Mouse (Mus musculus): ENCODE results near the gene Gja3. TPM values are rescaled to one million over a fixed set of nuclear protein-coding genes. Genes with fewer than 3 reads are reported as not detected.
"Not testable (repeated sequence)": the region's sequence is repeated elsewhere in the genome, so short reads cannot be mapped to it uniquely, and the experiment has no call there.

The Gja3 gene
- polyA plus RNA-seq, 1 experiment from 2014 or later = 0.19 TPM

- no peak overlapping the region for H3K4me2 ChIP-seq (replicated peaks)
- no peak for ATAC-seq (ENCODE audit: low FRiP score)
- no peak overlapping the region for H3K4me3 ChIP-seq
- no peak overlapping the region for H3K27ac ChIP-seq
- no peaks in the 10 kb centered on the region for H3K36me3 ChIP-seq
- no peak overlapping the region for H3K9ac ChIP-seq
- H3K9me3 ChIP-seq (replicated peaks) = no peaks in the 10 kb centered on the region
- no peaks in the 10 kb centered on the region for H3K27me3 ChIP-seq
- WGBS = 69% methylated on average over 11 of the region's 11 CpGs
- H3K4me1 ChIP-seq = no peaks in the 10 kb centered on the region
These were observed 26.3 kb upstream of the Gja3 start for GRCm38 (mm10) chr14:57084180-57084668.

- H3K36me3 ChIP-seq = no peaks in the 10 kb centered on the region
- 96% methylated on average over 1 of the region's 1 CpGs for WGBS
- no peak overlapping the region for H3K4me2 ChIP-seq (replicated peaks)
- H3K27me3 ChIP-seq = no peaks in the 10 kb centered on the region
- no peak overlapping the region for H3K9ac ChIP-seq
- H3K4me3 ChIP-seq = no peak overlapping the region
- H3K9me3 ChIP-seq (replicated peaks) = no peaks in the 10 kb centered on the region
- no peaks in the 10 kb centered on the region for H3K4me1 ChIP-seq
- H3K27ac ChIP-seq = no peak overlapping the region
- ATAC-seq (ENCODE audit: low FRiP score) = no peak
These were observed 25.0 kb upstream of the Gja3 start for GRCm38 (mm10) chr14:57082863-57083262.

GRCm38 (mm10) chr14:57075537-57075936 is 17.6 kb upstream of the Gja3 start:
- H3K4me2 ChIP-seq (replicated peaks) = no peak overlapping the region

GRCm38 (mm10) chr14:57069906-57070305 is 12.0 kb upstream of the Gja3 start:
- not testable (repeated sequence) for H3K9me3 ChIP-seq (replicated peaks); H3K27me3 ChIP-seq; H3K4me2 ChIP-seq (replicated peaks); H3K9ac ChIP-seq; H3K4me3 ChIP-seq; H3K4me1 ChIP-seq; H3K36me3 ChIP-seq; H3K27ac ChIP-seq; ATAC-seq (ENCODE audit: low FRiP score)
- 0% methylated on average over 2 of the region's 2 CpGs for WGBS

More at GRCm38 (mm10) chr14:57075537-57075936, 17.6 kb upstream of the Gja3 start:
- no peaks in the 10 kb centered on the region for H3K27me3 ChIP-seq
- H3K27ac ChIP-seq = no peak overlapping the region
- ATAC-seq (ENCODE audit: low FRiP score) = no peak
- H3K4me1 ChIP-seq = no peaks in the 10 kb centered on the region
- no peak overlapping the region for H3K4me3 ChIP-seq
- no peaks in the 10 kb centered on the region for H3K9me3 ChIP-seq (replicated peaks)
- no peaks in the 10 kb centered on the region for H3K36me3 ChIP-seq
- 86% methylated on average over 6 of the region's 6 CpGs for WGBS
- no peak overlapping the region for H3K9ac ChIP-seq

- no peak for ATAC-seq (ENCODE audit: low FRiP score)
- Histone ChIP-seq H3K27ac (no peak overlapping the region), H3K4me2 (replicated peaks) (no peak overlapping the region)
These were observed 8.2 kb upstream of the Gja3 start for GRCm38 (mm10) chr14:57066053-57066452.

GRCm38 (mm10) chr14:57060052-57060451 is 2.2 kb upstream of the Gja3 start:
- Histone ChIP-seq H3K4me1 (peaks cover 12% of the 10 kb centered on the region), H3K27me3 (peaks cover 41% of the 10 kb centered on the region)
- H3K27ac ChIP-seq; H3K4me3 ChIP-seq; H3K36me3 ChIP-seq; H3K4me2 ChIP-seq (replicated peaks); H3K9me3 ChIP-seq (replicated peaks); H3K9ac ChIP-seq: not testable (repeated sequence)
- WGBS = 0% methylated on average over 1 of the region's 1 CpGs
- 0 out of 2 replicates have a peak, but pooled peaks have one; percentile 32 for ATAC-seq (ENCODE audit: low FRiP score)

More at GRCm38 (mm10) chr14:57066053-57066452, 8.2 kb upstream of the Gja3 start:
- Histone ChIP-seq H3K4me3 (no peak overlapping the region), H3K36me3 (no peaks in the 10 kb centered on the region), H3K4me1 (no peaks in the 10 kb centered on the region), H3K27me3 (no peaks in the 10 kb centered on the region), H3K9ac (no peak overlapping the region), H3K9me3 (replicated peaks) (no peaks in the 10 kb centered on the region)

GRCm38 (mm10) chr14:57057204-57057562 is 717 bp downstream of the Gja3 start:
- Histone ChIP-seq H3K4me1 (peaks cover 12% of the 10 kb centered on the region), H3K27ac (no peak overlapping the region), H3K9ac (peak overlapping the region; percentile 45; the same call in 1 of the 2 replicates), H3K4me3 (peak overlapping the region; percentile 54), H3K36me3 (no peaks in the 10 kb centered on the region), H3K4me2 (replicated peaks) (peak overlapping the region; percentile 99), H3K9me3 (replicated peaks) (no peaks in the 10 kb centered on the region), H3K27me3 (peaks cover 48% of the 10 kb centered on the region)
- no peak for ATAC-seq (ENCODE audit: low FRiP score)
- WGBS = 3% methylated on average over 19 of the region's 19 CpGs

GRCm38 (mm10) chr14:57052713-57053112 is 5.2 kb downstream of the Gja3 start:
- H3K4me3 ChIP-seq = no peak overlapping the region
- H3K9ac ChIP-seq = no peak overlapping the region
- peaks cover 29% of the 10 kb centered on the region for H3K27me3 ChIP-seq
- H3K4me2 ChIP-seq (replicated peaks) = no peak overlapping the region
- WGBS = 73% methylated on average over 6 of the region's 6 CpGs
- no peak overlapping the region for H3K27ac ChIP-seq
- no peaks in the 10 kb centered on the region for H3K36me3 ChIP-seq
- no peaks in the 10 kb centered on the region for H3K9me3 ChIP-seq (replicated peaks)
- peaks cover 7% of the 10 kb centered on the region for H3K4me1 ChIP-seq
- no peak for ATAC-seq (ENCODE audit: low FRiP score)

- H3K27ac ChIP-seq = no peak overlapping the region
- no peaks in the 10 kb centered on the region for H3K9me3 ChIP-seq (replicated peaks)
- H3K4me2 ChIP-seq (replicated peaks) = no peak overlapping the region
- no peak overlapping the region for H3K4me3 ChIP-seq
- H3K27me3 ChIP-seq = no peaks in the 10 kb centered on the region
- H3K4me1 ChIP-seq = no peaks in the 10 kb centered on the region
- no peak overlapping the region for H3K9ac ChIP-seq
- ATAC-seq (ENCODE audit: low FRiP score) = no peak
- H3K36me3 ChIP-seq = no peaks in the 10 kb centered on the region
- 89% methylated on average over 6 of the region's 6 CpGs for WGBS
These were observed 14.0 kb downstream of the Gja3 start for GRCm38 (mm10) chr14:57043863-57044262.

- no peak overlapping the region for H3K9ac ChIP-seq
- H3K9me3 ChIP-seq (replicated peaks) = no peaks in the 10 kb centered on the region
- H3K27ac ChIP-seq = no peak overlapping the region
- no peak for ATAC-seq (ENCODE audit: low FRiP score)
- H3K4me1 ChIP-seq = no peaks in the 10 kb centered on the region
- no peaks in the 10 kb centered on the region for H3K36me3 ChIP-seq
- H3K4me2 ChIP-seq (replicated peaks) = no peak overlapping the region
- no peaks in the 10 kb centered on the region for H3K27me3 ChIP-seq
- no peak overlapping the region for H3K4me3 ChIP-seq
- WGBS = 88% methylated on average over 1 of the region's 1 CpGs
These were observed 16.5 kb downstream of the Gja3 start for GRCm38 (mm10) chr14:57041439-57041838.

GRCm38 (mm10) chr14:57034926-57035498 is 22.9 kb downstream of the Gja3 start:
- H3K4me2 ChIP-seq (replicated peaks) = no peak overlapping the region
- H3K27ac ChIP-seq = no peak overlapping the region
- no peak overlapping the region for H3K9ac ChIP-seq
- H3K4me1 ChIP-seq = no peaks in the 10 kb centered on the region
- H3K27me3 ChIP-seq = no peaks in the 10 kb centered on the region
- no peaks in the 10 kb centered on the region for H3K36me3 ChIP-seq
- no peak for ATAC-seq (ENCODE audit: low FRiP score)
- WGBS = 79% methylated on average over 6 of the region's 6 CpGs
- no peak overlapping the region for H3K4me3 ChIP-seq
- no peaks in the 10 kb centered on the region for H3K9me3 ChIP-seq (replicated peaks)

- Histone ChIP-seq H3K4me2 (replicated peaks) (no peak overlapping the region), H3K27ac (no peak overlapping the region), H3K36me3 (no peaks in the 10 kb centered on the region), H3K4me1 (no peaks in the 10 kb centered on the region), H3K27me3 (no peaks in the 10 kb centered on the region), H3K9ac (no peak overlapping the region), H3K9me3 (replicated peaks) (no peaks in the 10 kb centered on the region), H3K4me3 (no peak overlapping the region)
- ATAC-seq (ENCODE audit: low FRiP score) = no peak
- WGBS = 83% methylated on average over 9 of the region's 9 CpGs
These were observed 23.8 kb downstream of the Gja3 start for GRCm38 (mm10) chr14:57034135-57034534.

GRCm38 (mm10) chr14:57032850-57033249 is 25.1 kb downstream of the Gja3 start:
- Histone ChIP-seq H3K9me3 (replicated peaks) (no peaks in the 10 kb centered on the region), H3K27ac (no peak overlapping the region), H3K4me3 (no peak overlapping the region), H3K36me3 (no peaks in the 10 kb centered on the region), H3K9ac (no peak overlapping the region), H3K4me1 (no peaks in the 10 kb centered on the region), H3K27me3 (no peaks in the 10 kb centered on the region), H3K4me2 (replicated peaks) (no peak overlapping the region)
- no peak for ATAC-seq (ENCODE audit: low FRiP score)
- 79% methylated on average over 3 of the region's 3 CpGs for WGBS
